Mouse (Mus musculus): Measurements from ENCODE around the gene Qrich1.

Gene Qrich1

GRCm38 (mm10) chr9:108499943-108500342 is 16.7 kb upstream of the Qrich1 start:
- peaks cover 10% of the 10 kb centered on the region for H3K4me1 ChIP-seq (replicated peaks; ENCODE audit: low read depth, low read length)
- H3K36me3 ChIP-seq (ENCODE audit: insufficient read depth, low read length): peaks cover 89% of the 10 kb centered on the region
- no peaks in the 10 kb centered on the region for H3K27me3 ChIP-seq (ENCODE audit: insufficient read depth, low read length)
- H3K4me3 ChIP-seq (replicated peaks; ENCODE audit: low read length): no peak overlapping the region
- TF ChIP-seq CTCF (conservative IDR thresholded peaks at IDR 0.05; ENCODE audit: low read length) (no peak), POU5F1 (IDR thresholded peaks at IDR 0.05; ENCODE audit: borderline replicate concordance, low read length) (no peak), NANOG (IDR thresholded peaks at IDR 0.05; ENCODE audit: borderline replicate concordance, low read length) (no peak)
- no peaks in the 10 kb centered on the region for H3K9me3 ChIP-seq (ENCODE audit: low read length)

- H3K27me3 ChIP-seq (ENCODE audit: insufficient read depth, low read length): no peaks in the 10 kb centered on the region
- peaks cover 51% of the 10 kb centered on the region for H3K36me3 ChIP-seq (ENCODE audit: insufficient read depth, low read length)
- H3K9me3 ChIP-seq (ENCODE audit: low read length): no peaks in the 10 kb centered on the region
- TF ChIP-seq CTCF (conservative IDR thresholded peaks at IDR 0.05; ENCODE audit: low read length) (no peak), NANOG (IDR thresholded peaks at IDR 0.05; ENCODE audit: borderline replicate concordance, low read length) (no peak), POU5F1 (IDR thresholded peaks at IDR 0.05; ENCODE audit: borderline replicate concordance, low read length) (no peak)
- H3K4me3 ChIP-seq (replicated peaks; ENCODE audit: low read length): peak overlapping the region; percentile 91
- H3K4me1 ChIP-seq (replicated peaks; ENCODE audit: low read depth, low read length): peaks cover 32% of the 10 kb centered on the region
These were observed 9.7 kb upstream of the Qrich1 start for GRCm38 (mm10) chr9:108506901-108507300.

- H3K4me3 ChIP-seq (replicated peaks; ENCODE audit: low read length): peak within 1 kb of the TSS; percentile 91
- no peak for TF ChIP-seq NANOG (IDR thresholded peaks at IDR 0.05; ENCODE audit: borderline replicate concordance, low read length)
- TF ChIP-seq POU5F1 (IDR thresholded peaks at IDR 0.05; ENCODE audit: borderline replicate concordance, low read length): no peak
- TF ChIP-seq CTCF (conservative IDR thresholded peaks at IDR 0.05; ENCODE audit: low read length): no peak
- peaks cover 51% of the 10 kb centered on the region for H3K36me3 ChIP-seq (ENCODE audit: insufficient read depth, low read length)
- H3K27me3 ChIP-seq (ENCODE audit: insufficient read depth, low read length): no peaks in the 10 kb centered on the region
- no peaks in the 10 kb centered on the region for H3K9me3 ChIP-seq (ENCODE audit: low read length)
- H3K4me1 ChIP-seq (replicated peaks; ENCODE audit: low read depth, low read length): peaks cover 32% of the 10 kb centered on the region
These were observed 8.8 kb upstream of the Qrich1 start, which contains the start of gene Qars for GRCm38 (mm10) chr9:108507619-108508434. Gene Qars, plus strand, starts transcription at chr9:108507706.

- H3K27me3 ChIP-seq (ENCODE audit: insufficient read depth, low read length): no peaks in the 10 kb centered on the region
- no peaks in the 10 kb centered on the region for H3K9me3 ChIP-seq (ENCODE audit: low read length)
- peaks cover 51% of the 10 kb centered on the region for H3K36me3 ChIP-seq (ENCODE audit: insufficient read depth, low read length)
- TF ChIP-seq NANOG (IDR thresholded peaks at IDR 0.05; ENCODE audit: borderline replicate concordance, low read length) (no peak), POU5F1 (IDR thresholded peaks at IDR 0.05; ENCODE audit: borderline replicate concordance, low read length) (no peak), CTCF (conservative IDR thresholded peaks at IDR 0.05; ENCODE audit: low read length) (no peak)
- H3K4me1 ChIP-seq (replicated peaks; ENCODE audit: low read depth, low read length): peaks cover 28% of the 10 kb centered on the region
- peak overlapping the region; percentile 91 for H3K4me3 ChIP-seq (replicated peaks; ENCODE audit: low read length)
These were observed 7.8 kb upstream of the Qrich1 start for GRCm38 (mm10) chr9:108508776-108509175.

DNA sequence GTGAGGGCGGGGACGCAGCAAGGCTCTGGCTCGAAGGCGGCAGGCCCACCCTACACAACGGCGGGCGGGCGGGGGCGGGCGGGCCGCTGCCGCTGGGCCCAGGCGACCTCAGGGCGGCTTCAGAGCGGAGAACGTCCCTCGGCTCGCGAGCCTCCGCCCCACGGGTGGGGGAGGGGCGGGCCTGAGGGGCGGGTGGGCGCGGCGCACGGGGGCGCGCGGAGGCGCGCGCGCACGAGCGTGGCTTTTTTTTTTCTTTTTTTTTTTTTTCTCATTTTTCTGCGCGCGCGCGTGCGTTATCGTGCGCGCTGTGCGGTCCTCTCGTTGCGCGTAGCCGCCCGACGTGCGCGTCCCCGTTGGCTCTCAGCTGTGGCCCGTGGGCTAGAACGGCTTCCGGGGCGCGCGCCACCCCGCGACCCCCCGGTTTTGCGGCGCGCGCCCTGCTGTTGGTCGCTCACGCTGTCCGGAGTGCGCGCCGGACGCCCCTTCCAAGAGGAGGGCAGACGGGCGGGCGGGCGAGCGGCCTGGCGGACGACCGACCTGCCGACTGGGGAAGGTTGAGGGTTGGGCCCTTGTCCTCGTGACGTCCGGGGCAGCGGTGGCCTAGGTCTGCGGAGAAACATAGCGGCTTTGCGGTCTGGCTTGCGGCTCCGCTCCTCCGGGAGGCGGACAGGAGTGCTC is 786 bp downstream of the Qrich1 start:
- Histone ChIP-seq H3K27me3 (ENCODE audit: insufficient read depth, low read length) (no peaks in the 10 kb centered on the region), H3K36me3 (ENCODE audit: insufficient read depth, low read length) (peaks cover 67% of the 10 kb centered on the region), H3K4me3 (replicated peaks; ENCODE audit: low read length) (peak overlapping the region; percentile 93), H3K9me3 (ENCODE audit: low read length) (no peaks in the 10 kb centered on the region), H3K4me1 (replicated peaks; ENCODE audit: low read depth, low read length) (peaks cover 51% of the 10 kb centered on the region)
- no peak for TF ChIP-seq NANOG (IDR thresholded peaks at IDR 0.05; ENCODE audit: borderline replicate concordance, low read length)
- no peak for TF ChIP-seq POU5F1 (IDR thresholded peaks at IDR 0.05; ENCODE audit: borderline replicate concordance, low read length)
- no peak for TF ChIP-seq CTCF (conservative IDR thresholded peaks at IDR 0.05; ENCODE audit: low read length)

GRCm38 (mm10) chr9:108517931-108518332 is 1.3 kb downstream of the Qrich1 start:
- TF ChIP-seq CTCF (conservative IDR thresholded peaks at IDR 0.05; ENCODE audit: low read length) (no peak), POU5F1 (IDR thresholded peaks at IDR 0.05; ENCODE audit: borderline replicate concordance, low read length) (no peak), NANOG (IDR thresholded peaks at IDR 0.05; ENCODE audit: borderline replicate concordance, low read length) (no peak)
- no peaks in the 10 kb centered on the region for H3K9me3 ChIP-seq (ENCODE audit: low read length)
- H3K4me3 ChIP-seq (replicated peaks; ENCODE audit: low read length): peak overlapping the region; percentile 93
- peaks cover 65% of the 10 kb centered on the region for H3K36me3 ChIP-seq (ENCODE audit: insufficient read depth, low read length)
- H3K27me3 ChIP-seq (ENCODE audit: insufficient read depth, low read length): no peaks in the 10 kb centered on the region
- H3K4me1 ChIP-seq (replicated peaks; ENCODE audit: low read depth, low read length): peaks cover 51% of the 10 kb centered on the region

GRCm38 (mm10) chr9:108521604-108522003 is 5.0 kb downstream of the Qrich1 start:
- peaks cover 61% of the 10 kb centered on the region for H3K36me3 ChIP-seq (ENCODE audit: insufficient read depth, low read length)
- no peaks in the 10 kb centered on the region for H3K9me3 ChIP-seq (ENCODE audit: low read length)
- H3K4me1 ChIP-seq (replicated peaks; ENCODE audit: low read depth, low read length): peaks cover 68% of the 10 kb centered on the region
- no peaks in the 10 kb centered on the region for H3K27me3 ChIP-seq (ENCODE audit: insufficient read depth, low read length)
- TF ChIP-seq CTCF (conservative IDR thresholded peaks at IDR 0.05; ENCODE audit: low read length): no peak
- TF ChIP-seq POU5F1 (IDR thresholded peaks at IDR 0.05; ENCODE audit: borderline replicate concordance, low read length): no peak
- TF ChIP-seq NANOG (IDR thresholded peaks at IDR 0.05; ENCODE audit: borderline replicate concordance, low read length): no peak
- H3K4me3 ChIP-seq (replicated peaks; ENCODE audit: low read length): no peak overlapping the region

DNA sequence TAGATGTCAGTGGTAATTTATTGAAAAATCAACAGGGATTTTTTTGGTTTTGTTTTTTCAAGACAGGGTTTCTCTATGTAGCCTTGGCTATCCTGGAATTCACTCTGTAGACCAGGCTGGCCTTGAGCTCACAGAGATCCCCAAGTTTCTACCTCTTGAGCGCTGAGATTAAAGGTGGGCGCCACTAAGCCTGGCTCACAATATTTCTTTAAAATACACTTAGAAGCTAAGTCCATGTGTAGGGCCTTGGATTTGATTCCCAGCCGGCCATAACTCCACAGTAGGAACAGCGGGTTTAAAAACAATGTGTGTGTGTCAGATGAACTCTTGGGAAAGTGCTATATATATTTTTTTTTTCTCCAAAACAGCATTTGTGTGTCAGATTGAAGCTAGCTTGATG is 6.7 kb downstream of the Qrich1 start:
- Histone ChIP-seq H3K27me3 (ENCODE audit: insufficient read depth, low read length) (no peaks in the 10 kb centered on the region), H3K9me3 (ENCODE audit: low read length) (no peaks in the 10 kb centered on the region), H3K36me3 (ENCODE audit: insufficient read depth, low read length) (peaks cover 77% of the 10 kb centered on the region), H3K4me1 (replicated peaks; ENCODE audit: low read depth, low read length) (peaks cover 73% of the 10 kb centered on the region), H3K4me3 (replicated peaks; ENCODE audit: low read length) (no peak overlapping the region)
- TF ChIP-seq NANOG (IDR thresholded peaks at IDR 0.05; ENCODE audit: borderline replicate concordance, low read length): no peak
- no peak for TF ChIP-seq CTCF (conservative IDR thresholded peaks at IDR 0.05; ENCODE audit: low read length)
- no peak for TF ChIP-seq POU5F1 (IDR thresholded peaks at IDR 0.05; ENCODE audit: borderline replicate concordance, low read length)
